Mouse (Mus musculus) heart, postnatal 25 days (tissue): Measurements from ENCODE around the gene Sec14l3. TPM values are rescaled to one million over a fixed set of nuclear protein-coding genes. Genes with fewer than 3 reads are reported as not detected.

Experiments used
- DNase-seq: peaks from one replicate; pipeline ENCODE4 v3.0.0; 2022; ENCODE audit warnings: low spot score
- intact Hi-C: fragments of 180-260 bp; cut with DNase I; formaldehyde crosslinking; loops from one replicate; pipeline ENCODE4 v1.15.1; 2025
- total RNA-seq, 2 experiments: library from RNA; stranded (reverse); gene quantifications; 2 replicates each; pipeline ENCODE4 v1.2.3; 2021

Gene Sec14l3
- total RNA-seq, 2 experiments from 2014 or later, result not detected

DNA sequence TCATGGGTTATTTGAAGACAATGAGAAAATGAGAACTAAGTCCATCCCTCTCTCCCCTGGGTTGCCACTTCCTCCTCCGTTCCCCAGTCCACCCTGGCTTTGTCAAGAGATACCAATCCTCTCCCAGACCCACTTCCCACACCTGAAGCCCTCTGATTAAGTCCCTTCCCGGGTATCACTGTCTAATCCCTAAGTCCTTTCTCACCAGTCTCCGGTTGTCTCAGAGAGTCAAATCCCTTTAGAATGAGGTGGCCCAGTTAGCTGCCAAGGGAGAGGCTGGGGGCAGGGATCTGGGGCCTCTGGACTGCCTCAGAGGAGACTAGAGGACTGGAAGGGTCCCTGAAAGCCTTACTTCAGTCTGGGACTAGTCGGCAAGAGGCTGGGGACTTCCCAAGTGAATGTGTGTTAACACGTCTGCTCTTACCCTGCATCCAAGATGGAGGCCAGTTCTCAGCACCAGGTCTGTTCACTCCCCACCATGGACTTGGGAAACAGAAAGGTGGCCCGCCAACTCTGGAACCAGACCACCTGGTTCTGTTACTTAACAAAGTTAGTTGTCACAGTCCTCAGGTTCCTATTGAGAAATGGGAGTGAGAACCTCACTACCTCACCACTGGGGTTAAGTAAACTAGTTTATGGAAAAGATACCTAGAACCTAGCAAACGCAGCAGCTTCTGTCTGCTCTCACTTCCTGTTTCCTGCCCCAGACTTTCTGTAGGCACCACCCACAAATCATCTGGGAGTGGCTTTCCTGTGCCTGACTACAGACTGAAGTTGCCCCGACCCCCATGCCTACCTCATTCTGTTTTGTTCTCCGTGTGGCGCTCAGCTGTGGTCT, 58.3 kb downstream of the Sec14l3 start, which contains the start of gene Sec14l2:
TSS of gene Sec14l2 (minus strand) at position 674 of the 838 bp plus-strand sequence.
- intact Hi-C loops, result no loop called here

DNA sequence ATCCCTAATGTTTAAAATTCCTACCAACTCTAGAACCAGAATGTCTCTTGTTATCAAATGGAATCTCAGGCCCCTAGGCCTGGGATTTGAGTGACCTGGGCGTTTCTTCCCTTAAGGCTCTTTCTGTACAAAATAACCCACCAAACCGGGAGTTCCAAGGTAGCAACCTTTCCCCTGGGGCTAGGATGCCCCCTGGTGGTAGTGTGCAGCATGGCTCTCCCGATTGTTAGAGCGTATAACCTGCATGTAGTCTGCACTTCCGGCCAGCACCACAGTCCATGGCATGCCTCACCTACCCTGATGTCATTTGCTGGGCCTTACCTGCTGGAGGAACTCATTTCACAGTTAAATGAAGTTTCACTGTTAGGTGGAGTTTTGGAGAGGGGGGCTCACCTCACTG, 59.3 kb downstream of the Sec14l3 start:
- intact Hi-C loops, result no loop called here

More for the DNA sequence above, 58.3 kb downstream of the Sec14l3 start, which contains the start of gene Sec14l2:
- DNase-seq, result no peak

DNA sequence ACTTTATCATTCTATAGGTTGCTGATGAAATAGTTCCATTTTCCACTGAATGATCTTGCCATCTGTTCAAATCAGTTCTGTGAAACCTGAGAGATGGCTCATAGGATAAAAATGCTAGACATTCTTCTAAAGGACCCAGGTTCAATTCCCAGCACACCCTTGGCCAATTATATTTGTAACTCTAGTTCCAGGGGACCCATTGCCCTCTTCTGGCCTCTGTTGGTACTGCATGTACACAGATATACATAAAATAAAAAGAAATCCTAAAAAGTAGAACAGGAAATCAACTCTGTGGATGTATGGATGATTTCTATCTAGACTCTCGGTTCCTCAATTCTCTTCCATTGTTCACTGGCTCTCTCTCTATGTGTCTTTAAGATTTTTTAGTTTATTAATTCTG, 62.4 kb downstream of the Sec14l3 start:
- no peak for DNase-seq
- intact Hi-C loops, result no loop called here

More for the DNA sequence above, 59.3 kb downstream of the Sec14l3 start:
- DNase-seq, result no peak

Other genes with a start within 250 kb of the Sec14l3 start
- gene Osbp2, start 200.9 kb upstream of the Sec14l3 start, total RNA-seq, result 10 to 100 TPM in 1 of 2 experiments, 1 to 10 TPM in 1; 9.8 to 11.4 TPM
- under 1 TPM; 0.42 to 0.96 TPM for gene 4921536K21Rik, start 169.7 kb upstream of the Sec14l3 start, total RNA-seq
- 10 to 100 TPM; 24.8 to 45.0 TPM for gene Dusp18, start 169.6 kb upstream of the Sec14l3 start, total RNA-seq
- 1 to 10 TPM; 4.4 to 5.7 TPM for gene Slc35e4, start 150.2 kb upstream of the Sec14l3 start, total RNA-seq
- 10 to 100 TPM; 41.3 to 41.7 TPM for gene Tcn2, start 132.7 kb upstream of the Sec14l3 start, total RNA-seq
- gene Pes1, start 100.9 kb upstream of the Sec14l3 start, total RNA-seq, result 10 to 100 TPM; 28.1 to 29.8 TPM
- not detected for gene 4930556J24Rik, start 88.1 kb upstream of the Sec14l3 start, total RNA-seq
- gene Gal3st1, start 81.2 kb upstream of the Sec14l3 start, total RNA-seq, result under 1 TPM; 0.17 to 0.31 TPM
- under 1 TPM; 0.17 to 0.34 TPM for gene Sec14l4, start 33.4 kb upstream of the Sec14l3 start, total RNA-seq
- 100 to 1,000 TPM; 142 to 144 TPM for gene Mtfp1, start 30.6 kb downstream of the Sec14l3 start, total RNA-seq
- 1 to 10 TPM in 1 of 2 experiments, under 1 TPM in 1; 0.73 to 1.1 TPM for gene Sec14l2, start 58.6 kb downstream of the Sec14l3 start, total RNA-seq
- 10 to 100 TPM; 13.2 to 13.8 TPM for gene Rnf215, start 70.4 kb downstream of the Sec14l3 start, total RNA-seq
- 1 to 10 TPM; 5.0 to 5.3 TPM for gene Ccdc157, start 95.5 kb downstream of the Sec14l3 start, total RNA-seq
- 10 to 100 TPM; 40.0 to 43.9 TPM for gene Sf3a1, start 95.5 kb downstream of the Sec14l3 start, total RNA-seq
- gene Tbc1d10a, start 121.9 kb downstream of the Sec14l3 start, total RNA-seq, result 10 to 100 TPM in 1 of 2 experiments, 1 to 10 TPM in 1; 9.3 to 10.9 TPM
- 1 to 10 TPM; 3.8 to 7.4 TPM for gene Castor1, start 153.4 kb downstream of the Sec14l3 start, total RNA-seq
- gene Osm, start 171.6 kb downstream of the Sec14l3 start, total RNA-seq, result not detected
- gene Lif, start 192.7 kb downstream of the Sec14l3 start, total RNA-seq, result under 1 TPM; 0.17 to 0.55 TPM